Mouse (Mus musculus): ENCODE data around the gene Dnajb8. TPM values are rescaled to one million over a fixed set of nuclear protein-coding genes. Genes with fewer than 3 reads are reported as not detected.

Gene Dnajb8
- polyA plus RNA-seq, 1 experiment from 2014 or later: not detected

GRCm38 (mm10) chr6:88194053-88194977 lies 27.8 kb upstream of the Dnajb8 start:
- ATAC-seq (ENCODE audit: borderline replicate concordance, extremely low read depth, low FRiP score, low TSS enrichment): no peak
- WGBS: 3% methylated on average over 58 of the region's 58 CpGs
- H3K4me1 ChIP-seq: peaks cover 51% of the 10 kb centered on the region
- no peaks in the 10 kb centered on the region for H3K9me3 ChIP-seq
- peak overlapping the region; percentile 74 for H3K4me2 ChIP-seq
- H3K36me3 ChIP-seq: no peaks in the 10 kb centered on the region
- peaks cover 100% of the 10 kb centered on the region for H3K27me3 ChIP-seq
- peak overlapping the region; percentile 39 for H3K4me3 ChIP-seq
- H3K9ac ChIP-seq: peak overlapping the region; percentile 29
- H3K27ac ChIP-seq: no peak overlapping the region

GRCm38 (mm10) chr6:88194978-88195325 lies 27.1 kb upstream of the Dnajb8 start:
- Histone ChIP-seq H3K27me3 (peaks cover 100% of the 10 kb centered on the region), H3K9ac (no peak overlapping the region), H3K36me3 (no peaks in the 10 kb centered on the region), H3K4me2 (no peak overlapping the region), H3K27ac (no peak overlapping the region), H3K9me3 (no peaks in the 10 kb centered on the region), H3K4me1 (peaks cover 52% of the 10 kb centered on the region), H3K4me3 (no peak overlapping the region)
- whole genome bisulfite sequencing: 12% methylated on average over 7 of the region's 7 CpGs
- no peak for ATAC-seq (ENCODE audit: borderline replicate concordance, extremely low read depth, low FRiP score, low TSS enrichment)

GRCm38 (mm10) chr6:88196054-88196732 lies 25.9 kb upstream of the Dnajb8 start:
- H3K9me3 ChIP-seq: no peaks in the 10 kb centered on the region
- no peak overlapping the region for H3K27ac ChIP-seq
- H3K27me3 ChIP-seq: peaks cover 100% of the 10 kb centered on the region
- H3K36me3 ChIP-seq: no peaks in the 10 kb centered on the region
- peak overlapping the region; percentile 79 for H3K4me2 ChIP-seq
- no peak overlapping the region for H3K9ac ChIP-seq
- H3K4me1 ChIP-seq: peaks cover 44% of the 10 kb centered on the region
- 6% methylated on average over 33 of the region's 33 CpGs for WGBS
- H3K4me3 ChIP-seq: peak overlapping the region; percentile 44
- no peak for ATAC-seq (ENCODE audit: borderline replicate concordance, extremely low read depth, low FRiP score, low TSS enrichment)

- Histone ChIP-seq H3K4me2 (peak overlapping the region; percentile 79), H3K4me1 (peaks cover 44% of the 10 kb centered on the region), H3K9ac (peak overlapping the region; percentile 36), H3K4me3 (peak overlapping the region; percentile 44), H3K36me3 (no peaks in the 10 kb centered on the region), H3K27me3 (peaks cover 100% of the 10 kb centered on the region), H3K9me3 (no peaks in the 10 kb centered on the region), H3K27ac (no peak overlapping the region)
- under 1% methylated on average over 36 of the region's 44 CpGs for WGBS
- no peak for ATAC-seq (ENCODE audit: borderline replicate concordance, extremely low read depth, low FRiP score, low TSS enrichment)
Measured at GRCm38 (mm10) chr6:88196733-88197312, 25.2 kb upstream of the Dnajb8 start.

- no peak for ATAC-seq (ENCODE audit: borderline replicate concordance, extremely low read depth, low FRiP score, low TSS enrichment)
- Histone ChIP-seq H3K36me3 (no peaks in the 10 kb centered on the region), H3K4me3 (peak overlapping the region; percentile 44), H3K4me1 (peaks cover 48% of the 10 kb centered on the region), H3K4me2 (peak overlapping the region; percentile 79), H3K27me3 (peaks cover 100% of the 10 kb centered on the region), H3K27ac (no peak overlapping the region), H3K9me3 (no peaks in the 10 kb centered on the region), H3K9ac (peak overlapping the region; percentile 36)
- WGBS: 2% methylated on average over 39 of the region's 39 CpGs
Measured at GRCm38 (mm10) chr6:88197313-88198069, 24.6 kb upstream of the Dnajb8 start.

- H3K9ac ChIP-seq: peak overlapping the region; percentile 41; the same call in 1 of the 2 replicates
- peaks cover 49% of the 10 kb centered on the region for H3K4me1 ChIP-seq
- H3K27me3 ChIP-seq: peaks cover 100% of the 10 kb centered on the region
- ATAC-seq (ENCODE audit: borderline replicate concordance, extremely low read depth, low FRiP score, low TSS enrichment): peak; percentile 79
- no peak overlapping the region for H3K27ac ChIP-seq
- peak overlapping the region; percentile 79 for H3K4me2 ChIP-seq
- H3K4me3 ChIP-seq: peak overlapping the region; percentile 51
- no peaks in the 10 kb centered on the region for H3K9me3 ChIP-seq
- WGBS: under 1% methylated on average over 59 of the region's 62 CpGs
- no peaks in the 10 kb centered on the region for H3K36me3 ChIP-seq
Measured at GRCm38 (mm10) chr6:88198070-88198940, 23.8 kb upstream of the Dnajb8 start.

GRCm38 (mm10) chr6:88199001-88199717 lies 22.9 kb upstream of the Dnajb8 start:
- Histone ChIP-seq H3K9ac (peak overlapping the region; percentile 41; the same call in 1 of the 2 replicates), H3K9me3 (no peaks in the 10 kb centered on the region), H3K27me3 (peaks cover 100% of the 10 kb centered on the region), H3K36me3 (no peaks in the 10 kb centered on the region), H3K4me3 (peak overlapping the region; percentile 51), H3K4me2 (peak overlapping the region; percentile 79), H3K4me1 (peaks cover 40% of the 10 kb centered on the region), H3K27ac (no peak overlapping the region)
- no peak for ATAC-seq (ENCODE audit: borderline replicate concordance, extremely low read depth, low FRiP score, low TSS enrichment)
- WGBS: 2% methylated on average over 39 of the region's 39 CpGs

- 0 out of 2 replicates have a peak overlapping the region, but pooled peaks have one; percentile 12 for H3K9ac ChIP-seq
- H3K4me1 ChIP-seq: peaks cover 39% of the 10 kb centered on the region
- WGBS: 8% methylated on average over 48 of the region's 50 CpGs
- H3K27me3 ChIP-seq: peaks cover 100% of the 10 kb centered on the region
- peak overlapping the region; percentile 51 for H3K4me3 ChIP-seq
- no peak overlapping the region for H3K27ac ChIP-seq
- ATAC-seq (ENCODE audit: borderline replicate concordance, extremely low read depth, low FRiP score, low TSS enrichment): no peak
- peak overlapping the region; percentile 79 for H3K4me2 ChIP-seq
- H3K9me3 ChIP-seq: no peaks in the 10 kb centered on the region
- H3K36me3 ChIP-seq: no peaks in the 10 kb centered on the region
Measured at GRCm38 (mm10) chr6:88199718-88200692, 22.1 kb upstream of the Dnajb8 start.

- H3K4me1 ChIP-seq: peaks cover 41% of the 10 kb centered on the region
- H3K4me3 ChIP-seq: peak overlapping the region; percentile 51
- H3K36me3 ChIP-seq: no peaks in the 10 kb centered on the region
- peak overlapping the region; percentile 79 for H3K4me2 ChIP-seq
- WGBS: 31% methylated on average over 20 of the region's 20 CpGs
- no peak overlapping the region for H3K9ac ChIP-seq
- H3K27me3 ChIP-seq: peaks cover 100% of the 10 kb centered on the region
- H3K27ac ChIP-seq: 0 out of 2 replicates have a peak overlapping the region, but pooled peaks have one; percentile 84
- no peaks in the 10 kb centered on the region for H3K9me3 ChIP-seq
- no peak for ATAC-seq (ENCODE audit: borderline replicate concordance, extremely low read depth, low FRiP score, low TSS enrichment)
Measured at GRCm38 (mm10) chr6:88200693-88201609, 21.1 kb upstream of the Dnajb8 start.

Data from lung, embryonic 15.5 days (tissue).